Mouse (Mus musculus) mouse embryonic stem cell (cell line): ENCODE results near the gene Myrip.
"Not testable (repeated sequence)": the region's sequence is repeated elsewhere in the genome, so short reads cannot be mapped to it uniquely, and the experiment has no call there.

Experiments used
- in situ Hi-C, 2 experiments: fragments of 300-500 bp; cut with MboI; formaldehyde crosslinking; loops; 1 replicate in 1 of 2; 3 replicates in 1 of 2; pipeline ENCODE4 v1.14.3; 2019 to 2020; ENCODE audit warnings: low sequenced_read_pairs in 2 of 2, low pct_unique_long_range_greater_than_20kb in 1 of 2, mixed read lengths in 1 of 2; ENCODE audit not compliant: unreplicated experiment in 1 of 2

Gene Myrip

DNA sequence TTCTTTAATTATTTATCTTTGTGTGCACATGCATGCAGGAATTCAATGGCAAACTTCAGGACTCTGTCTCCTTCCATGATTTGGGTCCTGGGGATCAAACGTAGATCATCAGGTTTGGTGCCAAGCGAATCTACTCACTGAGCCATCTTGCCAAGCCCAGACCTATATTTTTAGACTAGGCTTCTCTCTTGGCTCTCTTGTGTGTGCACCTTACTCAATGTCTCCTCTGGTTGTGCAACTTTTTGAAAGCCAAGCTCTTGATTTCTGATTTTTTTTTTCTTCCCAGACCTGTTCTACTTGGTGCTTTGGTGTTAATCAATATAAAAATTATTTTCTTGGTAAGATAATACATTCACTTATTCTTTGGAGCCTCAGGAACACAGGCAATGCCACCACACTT, 19.3 kb downstream of the Myrip start:
- in situ Hi-C loops, result no loop called here

- in situ Hi-C loops, result no loop called here
These were observed 21.6 kb downstream of the Myrip start for GRCm38 (mm10) chr9:120322702-120323426.

- in situ Hi-C loops, result not testable (repeated sequence)
These were observed 29.7 kb downstream of the Myrip start for GRCm38 (mm10) chr9:120331048-120331447.

- in situ Hi-C loops, result no loop called here
These were observed 36.9 kb downstream of the Myrip start for GRCm38 (mm10) chr9:120338172-120338571.

DNA sequence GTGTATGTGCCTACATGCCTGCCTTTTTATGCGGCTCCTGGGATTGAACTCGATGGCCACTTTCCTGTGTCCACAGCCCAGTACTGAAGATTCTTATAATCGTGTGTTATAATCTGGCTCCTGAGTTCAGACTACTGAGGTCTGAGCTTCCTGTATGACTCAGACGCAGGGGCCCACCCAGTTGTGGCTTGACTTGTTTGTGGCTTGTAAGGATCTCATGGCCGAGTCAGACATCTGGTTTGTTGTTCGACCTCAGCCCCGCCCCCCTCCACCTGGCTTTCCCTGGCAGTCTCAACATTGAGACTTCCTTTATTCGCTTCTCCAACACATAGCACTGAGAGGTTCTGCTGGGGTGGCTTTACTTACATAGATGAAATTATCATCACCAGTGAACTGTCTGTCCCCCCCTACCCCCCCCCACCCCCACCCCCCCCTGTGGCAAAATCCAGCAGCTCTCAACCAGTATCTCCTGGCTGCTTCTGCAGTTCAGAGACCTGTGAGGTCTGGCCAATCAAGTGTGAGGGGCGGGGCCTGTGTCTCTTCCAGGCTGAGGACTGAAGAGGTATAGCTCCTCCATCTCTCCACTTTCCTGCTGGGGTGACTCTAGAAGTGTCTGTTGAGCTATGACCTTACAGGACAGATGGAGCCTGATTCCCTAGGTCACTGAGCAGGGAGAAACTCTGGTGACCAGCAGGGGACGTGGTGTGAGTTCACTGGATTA, 38.8 kb downstream of the Myrip start:
- in situ Hi-C loops, result no loop called here

DNA sequence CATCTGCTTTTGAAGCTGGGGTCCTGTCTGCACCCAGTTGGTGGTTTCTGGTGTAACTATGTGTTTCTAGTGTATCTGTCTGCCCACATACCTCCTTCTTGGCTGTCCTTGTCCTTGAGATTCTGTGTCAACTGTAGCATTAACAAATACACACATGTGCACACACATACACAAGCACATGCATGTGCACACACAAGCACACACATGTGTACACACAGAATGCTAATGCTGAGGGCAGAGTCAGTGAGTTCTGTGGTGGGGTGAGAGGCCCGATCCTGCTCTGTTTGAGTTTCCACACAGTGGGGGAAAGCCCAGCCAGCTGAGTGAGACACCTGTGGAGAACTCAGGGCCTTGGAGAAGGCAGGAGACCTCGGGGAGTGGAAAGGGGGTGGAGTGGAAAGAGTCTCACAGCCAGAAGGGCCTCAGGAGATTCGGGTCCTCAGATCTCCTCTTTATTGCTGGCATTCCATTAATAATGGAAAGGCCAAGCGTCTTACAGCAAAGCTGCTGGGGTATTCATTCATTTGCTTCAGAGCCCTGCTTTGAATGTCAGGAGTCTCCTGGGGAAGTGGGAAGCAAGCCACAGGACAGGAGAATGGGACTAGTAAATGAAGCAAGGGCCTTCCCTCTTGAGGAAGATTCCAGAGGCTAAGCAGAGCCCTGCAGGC, 41.9 kb downstream of the Myrip start:
- in situ Hi-C loops, result no loop called here

DNA sequence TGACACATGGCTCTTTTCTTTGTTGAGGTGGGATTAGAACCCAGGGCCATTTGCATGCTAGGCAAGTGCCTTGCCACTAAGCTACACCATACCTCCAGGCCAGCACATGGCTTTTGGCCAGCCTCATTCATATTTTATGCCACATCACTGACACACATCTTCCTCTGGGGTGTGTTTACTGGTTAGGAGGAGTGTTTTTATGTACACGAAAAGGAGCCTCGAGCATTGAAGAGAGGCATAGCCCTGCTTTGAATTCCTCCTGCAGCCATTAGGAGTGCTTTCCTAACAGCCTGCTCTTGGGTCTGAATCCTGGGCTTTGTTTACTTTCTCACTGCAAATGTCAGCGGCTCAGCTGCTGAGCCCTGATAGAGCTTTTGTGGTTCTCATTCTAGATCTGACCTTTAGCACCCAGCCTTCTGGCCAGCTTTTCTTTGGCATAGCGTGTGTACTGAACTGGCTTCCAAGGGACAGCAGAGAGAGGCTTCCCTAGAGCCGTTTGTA, 44.4 kb downstream of the Myrip start:
- in situ Hi-C loops, result no loop called here

DNA sequence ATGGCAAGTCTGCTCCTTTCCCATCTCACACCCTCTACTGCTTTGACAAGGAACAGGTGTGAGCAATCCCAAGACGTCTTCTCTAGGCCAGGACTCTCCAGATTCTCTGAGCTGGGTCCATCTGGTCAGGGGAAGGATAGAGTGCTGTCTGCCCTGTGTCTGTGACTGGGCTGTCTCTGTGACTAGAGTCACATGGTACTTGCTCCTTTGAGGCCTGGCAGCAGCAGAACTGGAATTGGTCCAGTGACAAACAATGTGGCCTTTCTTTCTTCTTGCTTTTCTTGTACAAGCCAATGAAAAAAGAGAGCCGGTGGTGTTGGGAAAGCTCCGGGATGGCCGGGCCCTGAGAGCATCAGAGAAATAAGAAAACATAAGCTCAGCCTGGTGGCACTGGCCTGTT, 47.8 kb downstream of the Myrip start:
- in situ Hi-C loops, result no loop called here

GRCm38 (mm10) chr9:120350346-120350745, 49.0 kb downstream of the Myrip start:
- in situ Hi-C loops, result no loop called here

- in situ Hi-C loops, result no loop called here
These were observed 49.7 kb downstream of the Myrip start for GRCm38 (mm10) chr9:120351061-120351460.

DNA sequence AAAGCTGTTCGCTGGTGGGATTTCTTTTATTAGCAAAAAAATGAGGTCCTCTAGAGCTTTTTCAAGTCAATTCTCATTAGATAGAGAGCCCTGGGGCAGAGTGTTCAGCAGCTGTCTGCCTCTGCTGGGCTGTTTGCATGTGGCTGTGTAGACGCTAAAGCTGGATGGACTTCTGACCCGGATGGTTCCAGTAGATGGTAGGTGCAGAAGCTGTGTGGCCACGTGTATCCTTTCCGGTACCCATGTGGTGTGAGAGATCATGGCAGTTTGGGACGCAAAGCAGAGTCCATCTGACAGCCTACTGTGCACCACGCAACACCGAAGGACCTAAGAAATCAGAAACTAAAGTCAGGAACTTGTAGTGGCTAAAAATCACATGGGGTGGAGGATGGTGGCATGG, 50.2 kb downstream of the Myrip start:
- in situ Hi-C loops, result no loop called here

DNA sequence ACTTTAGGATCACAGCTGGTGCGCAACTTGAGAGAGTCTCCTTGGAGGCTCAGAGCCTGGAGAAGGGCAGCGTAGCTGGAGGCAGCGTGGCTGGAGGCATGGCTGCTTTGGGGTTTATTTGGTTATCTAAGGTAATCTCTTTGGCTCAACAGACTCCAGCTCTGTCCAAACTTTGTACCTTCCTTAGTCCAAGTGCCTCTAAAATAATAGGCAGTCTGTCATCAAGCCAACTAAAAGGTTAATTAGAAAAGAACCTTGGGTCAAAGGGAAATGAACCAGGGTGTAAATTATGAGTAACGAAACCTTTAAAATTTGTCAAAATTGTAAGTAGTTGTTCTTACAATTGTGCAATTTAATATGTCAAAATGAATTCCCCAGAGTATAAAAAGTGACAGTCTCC, 51.7 kb downstream of the Myrip start:
- in situ Hi-C loops, result no loop called here

DNA sequence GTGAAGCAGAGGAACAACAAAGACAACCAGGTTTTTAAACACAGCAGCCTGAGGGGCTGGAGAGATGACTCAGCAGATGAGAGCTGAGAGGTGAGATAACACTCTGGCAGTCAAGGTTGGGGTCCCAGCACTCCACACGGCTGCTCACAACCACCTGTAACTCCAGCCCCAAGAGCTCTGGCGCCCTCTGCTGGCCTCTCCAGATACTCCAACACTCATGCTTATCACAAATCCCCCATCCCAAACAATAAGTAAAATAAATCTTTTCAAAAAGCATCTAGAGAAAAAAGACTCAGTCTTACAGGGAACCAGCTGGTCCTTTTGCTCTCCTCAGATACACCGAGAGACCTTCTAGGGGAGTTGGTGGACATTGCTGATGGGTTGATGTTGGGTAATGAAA, 52.7 kb downstream of the Myrip start:
- in situ Hi-C loops, result no loop called here

DNA sequence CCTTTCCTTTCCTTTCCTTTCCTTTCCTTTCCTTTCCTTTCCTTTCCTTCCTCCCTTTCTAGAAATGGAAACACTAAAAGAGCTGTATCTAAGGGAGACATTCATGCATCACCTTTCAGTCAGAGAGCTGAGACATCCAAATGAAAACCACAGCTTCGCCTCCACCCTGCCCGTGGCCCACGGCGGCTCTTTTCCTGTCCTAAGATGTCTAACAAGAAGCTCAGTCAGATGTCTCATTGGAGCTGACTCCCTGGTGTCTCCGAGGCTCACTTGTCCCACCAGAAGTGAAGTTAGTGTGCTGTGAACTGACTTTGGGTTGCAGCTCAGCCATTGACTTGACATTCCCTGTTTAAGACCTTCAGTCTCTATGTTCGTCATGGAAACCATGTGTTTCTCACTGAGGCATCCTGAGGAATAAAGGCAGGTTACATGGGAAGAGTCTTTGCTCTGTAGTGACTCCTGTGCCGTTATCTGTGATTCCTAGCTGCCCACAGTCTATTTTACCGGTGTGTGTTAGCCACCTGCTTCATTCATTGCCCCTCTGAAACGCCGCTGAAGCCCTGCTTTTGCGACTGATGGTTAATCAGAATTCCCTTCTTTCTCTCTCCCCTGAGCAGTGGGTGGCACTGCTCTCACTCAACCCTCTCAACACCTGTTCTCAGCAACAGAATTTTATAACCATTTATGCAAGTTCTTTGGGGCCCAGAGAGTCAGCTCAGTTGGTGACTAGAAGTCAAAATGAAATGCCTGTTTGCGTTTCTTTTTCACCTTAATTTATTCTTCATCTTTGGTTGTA, 53.4 kb downstream of the Myrip start:
- in situ Hi-C loops, result no loop called here

DNA sequence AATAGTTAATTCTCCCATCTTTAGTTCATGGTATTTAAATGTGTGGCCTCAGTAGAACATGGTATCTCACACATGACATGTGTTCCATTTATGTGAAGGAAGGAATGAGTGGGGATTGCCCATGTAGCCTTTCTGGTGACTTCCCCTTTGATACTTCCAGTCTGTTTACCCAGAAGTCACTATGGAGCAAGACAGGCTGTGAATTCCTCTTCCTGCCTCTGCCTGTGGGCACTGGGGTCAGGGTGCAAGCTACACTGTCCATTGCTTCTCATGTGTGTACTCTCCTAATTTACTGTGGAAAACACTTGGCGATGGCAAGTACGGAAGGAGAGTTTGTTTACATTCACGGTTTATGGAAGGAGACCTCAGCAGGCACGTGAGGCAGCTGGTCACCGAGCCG, 55.2 kb downstream of the Myrip start:
- in situ Hi-C loops, result no loop called here

DNA sequence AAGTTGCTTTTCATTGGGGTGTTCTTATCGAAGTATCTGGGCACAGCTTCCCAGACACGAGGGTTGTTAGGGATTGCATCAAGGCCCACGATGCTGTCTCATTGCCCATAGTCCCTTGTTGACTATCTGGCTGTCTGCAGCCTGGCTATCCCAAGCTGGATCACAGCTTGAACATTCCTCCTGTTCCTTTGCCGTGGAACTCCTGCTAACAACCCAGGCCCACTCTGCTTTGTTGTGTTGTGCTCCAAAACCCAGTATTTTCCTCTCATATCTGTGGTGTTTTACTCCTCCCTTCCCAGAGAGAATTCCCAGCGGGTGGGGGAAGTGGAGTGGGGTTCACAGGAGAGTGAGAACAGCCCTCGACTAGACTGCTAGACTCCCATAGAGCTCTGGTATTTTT, 56.7 kb downstream of the Myrip start:
- in situ Hi-C loops, result no loop called here

- in situ Hi-C loops, result no loop called here
These were observed 59.3 kb downstream of the Myrip start for GRCm38 (mm10) chr9:120360397-120361177.

- in situ Hi-C loops, result no loop called here
These were observed 60.3 kb downstream of the Myrip start for GRCm38 (mm10) chr9:120361656-120362055.
